Mouse (Mus musculus) kidney, adult 2 months (tissue): ENCODE data around the gene Samd7. TPM values are rescaled to one million over a fixed set of nuclear protein-coding genes. Genes with fewer than 3 reads are reported as not detected.

ENCODE experiments used
- DNase-seq: peaks from one replicate; pipeline ENCODE4 v3.0.0; 2021
- H3K27ac ChIP-seq: fragments of 200-500 bp; 2 replicates; pipeline ENCODE4 v1.5.1; 2012; ENCODE audit warnings: low read depth, low read length, control low read depth, inconsistent platforms; ENCODE audit not compliant: insufficient read depth
- H3K27me3 ChIP-seq: fragments of 200-500 bp; replicated peaks from 2 replicates; pipeline ENCODE4 v1.6.1; 2012; ENCODE audit warnings: mild to moderate bottlenecking, moderate library complexity, low read length, inconsistent platforms; ENCODE audit not compliant: control insufficient read depth, insufficient read depth
- H3K36me3 ChIP-seq: fragments of 200-500 bp; 2 replicates; pipeline ENCODE4 v1.6.1; 2012; ENCODE audit warnings: mild to moderate bottlenecking, moderate library complexity, low read length, inconsistent platforms; ENCODE audit not compliant: control insufficient read depth, insufficient read depth
- H3K4me1 ChIP-seq: fragments of 200-500 bp; 2 replicates; pipeline ENCODE4 v1.6.1; 2011; ENCODE audit warnings: low read length; ENCODE audit not compliant: control insufficient read depth, insufficient read depth
- H3K4me3 ChIP-seq: fragments of 200-500 bp; 2 replicates; pipeline ENCODE4 v1.5.1; 2011; ENCODE audit warnings: mild to moderate bottlenecking, low read depth, low read length, control low read depth; ENCODE audit not compliant: insufficient read depth
- CTCF ChIP-seq: fragments of 200-500 bp; conservative IDR thresholded peaks from 2 replicates; pipeline ENCODE4 v1.5.1; 2011; ENCODE audit warnings: low read depth, mild to moderate bottlenecking, control low read depth, low read length, moderate library complexity, mixed read lengths; ENCODE audit not compliant: insufficient read depth, insufficient read length
- POLR2A ChIP-seq: fragments of 200-500 bp; IDR thresholded peaks from one replicate; pipeline ENCODE4 v1.6.1; 2011; ENCODE audit warnings: low read depth, low read length, control low read depth
- WGBS: fragments of 180-500 bp; shearing (Covaris S2); methylation state at CpG from one replicate; pipeline ENCODE4 v1.1.7; 2018; 5-methylcytosine and 5-hydroxymethylcytosine counted together
- polyA plus RNA-seq: library from polyadenylated mRNA; depleted of rRNA; stranded (reverse); fragments of >200 nt; gene quantifications from 2 replicates; pipeline ENCODE4 v1.2.3, GENCODE M21; 2012

Samd7 gene
- polyA plus RNA-seq, 1 experiment: not detected

DNA sequence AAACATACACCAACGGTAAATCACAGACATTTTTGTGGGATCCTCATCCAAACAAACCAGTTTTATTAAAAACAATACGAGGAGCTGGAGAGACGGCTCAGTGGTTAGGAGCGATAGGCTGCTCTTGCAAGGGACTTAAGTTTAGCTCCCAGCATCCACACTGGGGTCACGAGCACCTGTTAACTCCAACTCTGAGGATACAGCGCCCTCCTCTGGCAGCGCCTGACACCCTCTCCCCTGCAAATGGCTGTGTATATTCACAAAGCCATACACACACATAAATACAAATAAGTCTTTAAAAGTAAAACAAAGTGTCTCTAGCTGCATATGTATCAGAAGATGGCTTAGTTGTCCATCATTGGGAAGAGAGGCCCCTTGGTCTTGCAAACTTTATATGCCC lies 20.6 kb upstream of the Samd7 start:
- WGBS: 86% methylated on average over 7 of the region's 7 CpGs

DNA sequence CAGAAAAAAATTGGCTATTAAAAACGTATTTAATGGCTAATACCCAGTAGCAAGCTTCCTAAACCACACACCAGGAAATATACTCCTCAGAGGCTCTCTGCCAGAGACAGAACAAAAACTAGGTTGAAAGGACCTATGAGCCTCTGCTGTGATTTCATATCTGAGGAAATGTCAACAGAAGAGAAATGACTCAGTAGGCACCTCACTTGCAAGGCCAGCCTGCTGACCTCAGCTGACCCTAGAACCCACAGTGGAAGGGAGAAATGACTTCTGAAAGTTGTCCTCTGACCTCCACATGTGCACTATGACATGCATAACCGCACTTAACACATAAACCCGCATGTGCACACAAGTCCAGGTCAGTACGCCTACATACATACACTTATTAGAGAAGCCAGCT lies 18.9 kb upstream of the Samd7 start:
- no peak for DNase-seq
- no peaks in the 10 kb centered on the region for H3K27me3 ChIP-seq
- no peak overlapping the region for H3K27ac ChIP-seq
- no peaks in the 10 kb centered on the region for H3K4me1 ChIP-seq
- TF ChIP-seq CTCF: no peak
- TF ChIP-seq POLR2A: no peak
- WGBS: 78% methylated on average over 4 of the region's 4 CpGs
- H3K4me3 ChIP-seq: no peak overlapping the region
- no peaks in the 10 kb centered on the region for H3K36me3 ChIP-seq

More for the DNA sequence above, 20.6 kb upstream of the Samd7 start:
- Histone ChIP-seq H3K4me1 (no peaks in the 10 kb centered on the region), H3K4me3 (no peak overlapping the region), H3K27me3 (no peaks in the 10 kb centered on the region), H3K36me3 (no peaks in the 10 kb centered on the region), H3K27ac (no peak overlapping the region)
- TF ChIP-seq CTCF: peak; percentile 40
- no peak for TF ChIP-seq POLR2A
- no peak for DNase-seq

DNA sequence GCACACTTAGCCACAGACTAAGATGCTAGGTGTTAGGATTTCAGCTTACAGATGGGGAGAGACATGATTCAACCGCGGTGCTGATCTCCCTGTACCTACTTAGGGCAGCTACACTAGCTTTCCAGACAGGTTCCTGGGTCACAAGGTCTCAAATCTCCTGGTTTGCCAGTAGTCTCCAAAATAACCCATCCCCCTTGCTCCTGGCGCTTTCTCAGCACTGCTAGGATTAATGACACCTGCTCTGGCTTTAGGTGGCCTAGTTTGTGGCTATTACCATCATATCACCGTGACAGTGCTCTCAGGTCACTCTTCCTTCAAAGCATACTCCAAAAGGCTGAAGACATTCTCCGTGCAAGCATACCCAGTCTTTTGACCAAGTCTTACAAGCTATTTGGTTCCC lies 17.0 kb upstream of the Samd7 start:
- Histone ChIP-seq H3K4me1 (no peaks in the 10 kb centered on the region), H3K27me3 (no peaks in the 10 kb centered on the region), H3K27ac (no peak overlapping the region), H3K4me3 (no peak overlapping the region), H3K36me3 (no peaks in the 10 kb centered on the region)
- TF ChIP-seq POLR2A (no peak), CTCF (no peak)
- WGBS: 87% methylated on average over 5 of the region's 5 CpGs
- no peak for DNase-seq

DNA sequence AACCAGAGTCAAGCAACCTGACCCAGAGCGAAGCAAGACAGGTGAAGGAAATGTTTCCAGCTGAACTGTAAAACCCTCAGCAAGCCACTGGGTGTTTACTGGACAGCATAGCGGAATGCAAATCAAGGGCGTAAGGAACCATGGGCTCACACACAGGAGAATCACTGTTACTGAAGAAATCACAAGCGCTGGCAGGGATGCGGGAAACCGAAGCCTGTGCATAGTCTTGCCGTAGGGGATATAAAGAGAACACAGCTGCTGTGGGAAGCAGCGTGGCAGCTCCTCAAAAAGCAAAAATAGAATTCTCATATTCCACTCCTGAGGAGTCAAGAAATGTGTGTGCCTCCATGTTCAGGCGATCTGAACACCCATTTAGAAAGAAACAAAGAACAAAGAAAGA lies 9.3 kb upstream of the Samd7 start:
- Histone ChIP-seq H3K36me3 (no peaks in the 10 kb centered on the region), H3K27me3 (no peaks in the 10 kb centered on the region), H3K4me3 (no peak overlapping the region), H3K4me1 (peaks cover 8% of the 10 kb centered on the region; the same call in 1 of the 2 replicates), H3K27ac (no peak overlapping the region)
- TF ChIP-seq POLR2A: no peak
- no peak for TF ChIP-seq CTCF
- DNase-seq: no peak
- 78% methylated on average over 9 of the region's 9 CpGs for WGBS

DNA sequence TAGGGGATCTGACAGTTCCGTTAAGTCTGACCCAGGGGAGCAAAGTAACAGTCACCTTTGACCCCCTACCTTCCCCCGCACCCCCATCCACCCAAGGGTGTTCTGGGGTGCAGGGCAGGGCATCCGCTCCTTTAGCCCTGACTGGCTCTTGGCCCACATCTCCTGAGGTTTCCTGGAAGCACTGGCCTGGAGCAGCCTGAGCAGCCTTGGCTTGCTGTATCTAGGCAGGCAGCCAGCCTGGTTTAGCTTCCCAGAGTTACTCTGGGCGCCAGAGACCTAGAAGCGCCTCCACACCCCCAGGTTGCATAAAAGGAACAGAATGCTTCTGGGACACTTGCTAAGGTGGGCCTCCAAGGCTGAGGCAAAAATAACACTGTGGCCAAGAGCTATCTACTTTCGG lies 4.8 kb upstream of the Samd7 start:
- no peak overlapping the region for H3K4me3 ChIP-seq
- H3K36me3 ChIP-seq: no peaks in the 10 kb centered on the region
- TF ChIP-seq POLR2A: no peak
- no peak for TF ChIP-seq CTCF
- H3K27ac ChIP-seq: 0 out of 2 replicates have a peak overlapping the region, but pooled peaks have one; percentile 49
- H3K27me3 ChIP-seq: no peaks in the 10 kb centered on the region
- 34% methylated on average over 6 of the region's 6 CpGs for WGBS
- DNase-seq: peak; percentile 91
- peaks cover 8% of the 10 kb centered on the region; the same call in 1 of the 2 replicates for H3K4me1 ChIP-seq

DNA sequence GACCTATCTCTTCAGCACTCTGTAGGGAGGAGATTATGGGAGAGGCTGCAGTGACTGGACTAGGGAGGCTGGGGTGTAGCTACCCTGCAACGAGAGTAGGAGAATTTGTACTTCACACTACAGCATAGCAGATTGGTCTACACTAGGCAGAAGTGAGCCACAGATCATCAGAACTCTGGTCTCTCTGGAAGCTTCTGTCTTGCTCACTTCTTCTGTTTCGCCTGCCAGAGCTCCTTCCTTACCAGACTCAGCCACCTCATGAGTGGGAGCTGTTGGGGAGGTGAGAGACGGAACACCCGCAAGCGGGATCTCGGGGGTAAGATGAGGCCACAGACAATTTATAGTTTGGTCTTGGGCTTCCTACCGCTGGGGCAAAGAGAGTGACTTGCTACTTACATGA lies 3.2 kb upstream of the Samd7 start:
- no peak overlapping the region for H3K27ac ChIP-seq
- no peak for TF ChIP-seq CTCF
- no peak for TF ChIP-seq POLR2A
- no peak overlapping the region for H3K4me3 ChIP-seq
- H3K27me3 ChIP-seq: no peaks in the 10 kb centered on the region
- H3K36me3 ChIP-seq: no peaks in the 10 kb centered on the region
- 87% methylated on average over 7 of the region's 7 CpGs for WGBS
- H3K4me1 ChIP-seq: peaks cover 8% of the 10 kb centered on the region; the same call in 1 of the 2 replicates
- DNase-seq: no peak

DNA sequence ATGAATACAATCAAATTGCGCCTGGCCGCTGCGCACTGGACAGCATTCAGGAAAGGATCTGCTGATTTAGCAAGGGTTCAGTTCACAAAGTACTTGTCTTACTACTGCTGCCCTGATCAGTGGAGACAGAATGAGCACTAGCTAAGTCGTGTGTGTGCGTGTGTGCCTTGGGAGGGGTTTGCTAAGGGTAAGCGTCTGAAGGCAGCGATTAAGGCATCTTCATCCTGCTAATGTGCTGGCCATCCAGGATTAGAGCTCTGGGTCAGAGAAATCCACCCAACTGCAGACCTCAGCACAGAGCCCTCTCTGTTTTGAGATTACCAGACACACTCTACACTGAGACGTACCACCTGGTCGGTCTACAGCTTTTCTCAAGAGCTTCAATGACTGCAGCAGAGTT lies 2.2 kb downstream of the Samd7 start:
- TF ChIP-seq POLR2A (no peak), CTCF (no peak)
- no peaks in the 10 kb centered on the region for H3K36me3 ChIP-seq
- WGBS: 91% methylated on average over 9 of the region's 9 CpGs

More for the DNA sequence above, 2.2 kb downstream of the Samd7 start:
- Histone ChIP-seq H3K4me1 (no peaks in the 10 kb centered on the region), H3K4me3 (no peak overlapping the region), H3K27me3 (no peaks in the 10 kb centered on the region), H3K27ac (no peak overlapping the region)
- no peak for DNase-seq
